Mouse (Mus musculus): ENCODE results near the gene Daam1. TPM values are rescaled to one million over a fixed set of nuclear protein-coding genes. Genes with fewer than 3 reads are reported as not detected.

Gene Daam1
- polyA plus RNA-seq, 1 experiment from 2014 or later: 11.0 TPM

DNA sequence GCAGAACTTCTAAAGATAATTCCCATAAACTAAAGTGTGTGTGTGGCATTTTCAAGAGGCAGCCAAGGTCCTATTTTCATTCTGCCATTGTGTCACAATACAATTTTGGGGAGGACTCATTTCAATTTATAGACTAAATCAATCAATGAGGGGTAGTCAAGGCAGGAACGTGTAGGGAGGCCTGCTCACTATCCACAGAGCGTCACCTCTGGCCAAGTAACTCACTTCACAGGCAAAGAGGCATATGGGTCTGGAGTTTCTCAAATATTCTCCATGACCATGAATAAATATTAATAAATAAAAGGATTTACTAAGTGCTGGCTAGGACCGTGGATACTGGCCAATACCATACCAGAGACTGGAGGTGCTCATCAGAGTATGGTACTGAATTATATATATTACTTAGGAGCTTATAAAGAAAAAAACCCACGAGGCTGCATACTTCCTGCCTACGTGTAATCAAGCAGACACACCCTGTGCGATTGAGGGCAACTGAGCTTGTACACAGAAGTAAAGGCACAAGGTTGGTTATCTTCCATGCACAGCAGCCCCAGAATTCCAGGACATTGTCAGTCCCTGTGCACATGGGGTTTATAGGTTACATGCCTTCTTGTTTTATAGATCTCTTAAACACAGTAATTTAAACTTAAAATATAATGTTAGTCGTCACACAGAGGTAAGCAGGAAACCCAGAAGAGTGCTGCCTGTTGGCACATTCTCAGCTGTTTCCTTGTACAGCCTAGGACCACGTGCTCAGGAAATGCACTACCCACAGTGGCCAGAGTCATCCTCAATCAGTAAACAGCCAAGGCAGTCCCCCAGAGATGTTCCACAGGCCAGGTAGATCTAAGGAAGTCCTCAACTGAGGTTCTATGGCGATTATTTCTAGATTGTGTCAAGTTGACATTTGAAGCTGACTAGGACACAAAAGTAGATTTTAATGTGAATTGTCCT is 101.8 kb downstream of the Daam1 start:
- 47% methylated on average over 9 of the region's 9 CpGs for WGBS
- no peaks in the 10 kb centered on the region for H3K36me3 ChIP-seq (ENCODE audit: insufficient read depth, low read length)
- peak; percentile 39 for DNase-seq (ENCODE audit: low spot score)

DNA sequence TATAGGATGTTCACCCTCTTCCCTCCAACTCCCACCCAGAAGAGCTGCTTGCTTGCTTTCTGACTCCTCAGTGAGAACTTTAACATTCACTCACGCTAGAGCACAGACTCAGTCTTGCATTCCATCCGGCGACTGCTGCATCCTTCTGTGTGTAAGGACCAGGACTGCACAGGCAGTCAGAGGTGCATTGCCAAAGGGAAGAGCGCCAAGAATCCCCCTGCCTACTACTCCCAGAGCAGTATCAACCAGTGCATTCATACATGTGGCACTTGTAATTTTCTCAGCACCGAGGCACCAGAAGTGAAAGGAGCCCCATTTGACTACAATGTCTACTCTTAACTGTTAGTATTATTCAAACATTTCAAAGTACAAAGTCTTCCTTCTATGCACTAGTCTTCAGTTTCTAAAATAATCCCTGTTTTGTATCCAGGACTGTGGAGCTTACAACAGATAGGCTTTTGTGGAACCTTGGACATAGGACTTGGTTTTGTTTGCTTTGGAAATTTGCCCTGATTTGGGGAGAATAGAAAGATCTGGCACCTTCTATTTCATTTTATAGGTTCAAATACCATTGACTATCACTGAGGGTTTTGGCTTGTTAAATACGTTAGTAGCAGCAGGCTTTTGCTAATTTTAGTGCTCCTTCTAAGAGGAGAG is 103.2 kb downstream of the Daam1 start:
- Histone ChIP-seq H3K27me3 (replicated peaks; ENCODE audit: insufficient read depth, low read length) (no peaks in the 10 kb centered on the region), H3K4me1 (ENCODE audit: insufficient read depth, low read depth, low read length) (peaks cover 18% of the 10 kb centered on the region; the same call in 1 of the 2 replicates), H3K4me3 (ENCODE audit: low read depth, low read length) (no peak overlapping the region), H3K27ac (ENCODE audit: low read length) (peak overlapping the region; percentile 34; the same call in 1 of the 2 replicates), H3K4me2 (replicated peaks; ENCODE audit: low read depth, low read length) (no peak overlapping the region), H3K9ac (replicated peaks; ENCODE audit: low read depth) (no peak overlapping the region), H3K9me3 (ENCODE audit: low read length) (no peaks in the 10 kb centered on the region), H3K36me3 (ENCODE audit: insufficient read depth, low read length) (no peaks in the 10 kb centered on the region)
- ATAC-seq (no peak), DNase-seq (ENCODE audit: low spot score) (no peak)
- TF ChIP-seq CTCF (IDR thresholded peaks at IDR 0.05) (no peak), EP300 (IDR thresholded peaks at IDR 0.05) (no peak)
- WGBS: 45% methylated on average over 6 of the region's 6 CpGs

More for the DNA sequence above, 101.8 kb downstream of the Daam1 start:
- Histone ChIP-seq H3K27ac (ENCODE audit: low read length) (no peak overlapping the region), H3K4me3 (ENCODE audit: low read depth, low read length) (no peak overlapping the region), H3K27me3 (replicated peaks; ENCODE audit: insufficient read depth, low read length) (no peaks in the 10 kb centered on the region), H3K4me2 (replicated peaks; ENCODE audit: low read depth, low read length) (no peak overlapping the region), H3K4me1 (ENCODE audit: insufficient read depth, low read depth, low read length) (peaks cover 15% of the 10 kb centered on the region; the same call in 1 of the 2 replicates), H3K9me3 (ENCODE audit: low read length) (no peaks in the 10 kb centered on the region), H3K9ac (replicated peaks; ENCODE audit: low read depth) (no peak overlapping the region)
- no peak for TF ChIP-seq EP300 (IDR thresholded peaks at IDR 0.05)
- TF ChIP-seq CTCF (IDR thresholded peaks at IDR 0.05): peak; percentile 22
- ATAC-seq: peak; percentile 21; the same call in 1 of the 2 replicates

DNA sequence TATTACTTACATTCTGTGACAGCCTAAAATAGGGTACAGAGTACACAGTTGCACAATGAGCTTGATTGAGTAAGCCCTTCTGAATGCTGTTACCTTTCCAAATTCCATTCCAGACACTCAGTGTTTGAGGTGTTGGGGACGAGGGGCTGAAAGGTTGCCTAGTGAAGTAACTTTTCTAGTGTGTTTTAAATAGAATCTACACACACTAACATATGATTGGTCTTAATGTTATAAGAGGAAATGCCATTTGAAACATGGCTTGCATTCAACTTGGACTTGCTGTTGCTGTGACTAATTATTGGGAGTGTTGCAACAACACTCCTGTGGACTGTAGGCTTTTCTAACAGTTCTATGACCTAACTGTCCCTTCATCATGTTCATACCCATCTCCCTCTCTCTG is 105.8 kb downstream of the Daam1 start:
- H3K27me3 ChIP-seq (replicated peaks; ENCODE audit: insufficient read depth, low read length): no peaks in the 10 kb centered on the region
- H3K27ac ChIP-seq (ENCODE audit: low read length): peak overlapping the region; percentile 60; the same call in 1 of the 2 replicates
- no peak overlapping the region for H3K9ac ChIP-seq (replicated peaks; ENCODE audit: low read depth)
- no peak overlapping the region for H3K4me2 ChIP-seq (replicated peaks; ENCODE audit: low read depth, low read length)
- no peaks in the 10 kb centered on the region for H3K36me3 ChIP-seq (ENCODE audit: insufficient read depth, low read length)
- 16% methylated on average over 1 of the region's 1 CpGs for WGBS
- peak; percentile 98 for TF ChIP-seq EP300 (IDR thresholded peaks at IDR 0.05)
- no peak for TF ChIP-seq CTCF (IDR thresholded peaks at IDR 0.05)
- peak; percentile 97 for DNase-seq (ENCODE audit: low spot score)
- peaks cover 18% of the 10 kb centered on the region; the same call in 1 of the 2 replicates for H3K4me1 ChIP-seq (ENCODE audit: insufficient read depth, low read depth, low read length)
- no peaks in the 10 kb centered on the region for H3K9me3 ChIP-seq (ENCODE audit: low read length)
- peak; percentile 94 for ATAC-seq
- H3K4me3 ChIP-seq (ENCODE audit: low read depth, low read length): no peak overlapping the region

DNA sequence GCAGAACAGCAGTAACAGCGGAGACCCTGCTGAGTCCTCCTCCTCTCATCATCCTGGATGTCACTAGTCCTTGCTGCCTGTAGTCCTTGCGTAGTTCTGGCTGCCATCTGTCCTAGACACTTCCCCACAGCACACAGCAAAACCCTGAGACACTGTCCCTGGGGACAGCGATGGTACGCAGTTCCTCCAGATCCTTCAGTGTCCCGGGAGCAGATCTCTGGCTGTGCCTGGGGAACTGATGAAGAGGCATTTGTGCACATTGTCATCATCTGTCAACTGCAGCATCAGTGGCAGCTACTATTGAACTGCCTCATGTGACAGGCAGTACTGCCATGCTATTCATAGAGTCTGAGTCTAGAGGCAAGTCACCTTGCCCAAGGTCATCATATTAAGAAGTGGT is 107.6 kb downstream of the Daam1 start:
- H3K9ac ChIP-seq (replicated peaks; ENCODE audit: low read depth): no peak overlapping the region
- no peak overlapping the region for H3K4me3 ChIP-seq (ENCODE audit: low read depth, low read length)
- peaks cover 12% of the 10 kb centered on the region; the same call in 1 of the 2 replicates for H3K4me1 ChIP-seq (ENCODE audit: insufficient read depth, low read depth, low read length)
- no peak overlapping the region for H3K27ac ChIP-seq (ENCODE audit: low read length)
- H3K36me3 ChIP-seq (ENCODE audit: insufficient read depth, low read length): no peaks in the 10 kb centered on the region
- WGBS: 84% methylated on average over 5 of the region's 5 CpGs
- no peak overlapping the region for H3K4me2 ChIP-seq (replicated peaks; ENCODE audit: low read depth, low read length)
- DNase-seq (ENCODE audit: low spot score) (no peak), ATAC-seq (no peak)
- no peaks in the 10 kb centered on the region for H3K9me3 ChIP-seq (ENCODE audit: low read length)
- H3K27me3 ChIP-seq (replicated peaks; ENCODE audit: insufficient read depth, low read length): no peaks in the 10 kb centered on the region
- TF ChIP-seq EP300 (IDR thresholded peaks at IDR 0.05): no peak
- no peak for TF ChIP-seq CTCF (IDR thresholded peaks at IDR 0.05)

DNA sequence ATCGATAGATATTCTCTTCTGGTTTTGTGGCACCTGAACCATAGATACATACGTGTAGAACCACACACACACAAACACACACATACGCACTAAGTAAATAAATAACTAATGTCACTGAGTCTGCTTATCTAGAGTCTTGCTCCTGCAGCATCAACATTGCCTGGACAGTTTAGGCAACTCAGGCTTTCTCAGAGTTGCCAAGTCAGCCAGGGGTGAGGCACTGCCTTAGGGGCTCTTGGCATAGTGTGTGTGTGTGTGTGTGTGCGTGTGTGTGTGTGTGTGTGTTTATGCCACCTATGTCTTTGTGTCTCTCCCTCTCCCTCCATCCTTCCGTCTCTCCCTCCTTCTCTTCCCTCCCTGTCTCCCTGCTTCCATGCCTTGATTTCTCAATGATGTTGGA is 110.4 kb downstream of the Daam1 start:
- Histone ChIP-seq H3K4me1 (ENCODE audit: insufficient read depth, low read depth, low read length) (peaks cover 8% of the 10 kb centered on the region; the same call in 1 of the 2 replicates), H3K27me3 (replicated peaks; ENCODE audit: insufficient read depth, low read length) (no peaks in the 10 kb centered on the region), H3K27ac (ENCODE audit: low read length) (no peak overlapping the region), H3K4me3 (ENCODE audit: low read depth, low read length) (no peak overlapping the region), H3K4me2 (replicated peaks; ENCODE audit: low read depth, low read length) (no peak overlapping the region), H3K9me3 (ENCODE audit: low read length) (no peaks in the 10 kb centered on the region), H3K9ac (replicated peaks; ENCODE audit: low read depth) (no peak overlapping the region), H3K36me3 (ENCODE audit: insufficient read depth, low read length) (peaks cover 12% of the 10 kb centered on the region; the same call in 1 of the 2 replicates)
- no peak for ATAC-seq
- TF ChIP-seq EP300 (IDR thresholded peaks at IDR 0.05) (no peak), CTCF (IDR thresholded peaks at IDR 0.05) (no peak)
- 84% methylated on average over 5 of the region's 5 CpGs for WGBS
- no peak for DNase-seq (ENCODE audit: low spot score)

DNA sequence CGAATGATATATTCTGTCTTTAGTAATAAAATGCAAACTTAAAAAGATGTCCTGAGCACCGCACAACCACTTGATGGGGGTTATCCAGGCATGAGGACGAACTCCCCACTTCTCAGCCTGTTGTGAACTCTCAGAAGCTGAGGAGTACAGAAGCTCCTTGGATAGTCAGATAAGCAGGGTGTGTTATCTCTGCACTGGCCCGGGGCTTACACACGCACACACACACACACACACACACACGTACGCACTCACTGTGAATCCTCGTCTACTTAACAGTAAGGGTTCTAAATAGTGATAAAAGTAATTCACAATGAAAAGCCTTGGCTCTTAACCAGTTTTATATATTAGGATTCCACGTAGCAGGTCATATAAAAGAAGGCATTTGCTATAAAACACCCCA is 112.2 kb downstream of the Daam1 start:
- WGBS: 86% methylated on average over 9 of the region's 9 CpGs
- H3K36me3 ChIP-seq (ENCODE audit: insufficient read depth, low read length): peaks cover 24% of the 10 kb centered on the region
- H3K4me2 ChIP-seq (replicated peaks; ENCODE audit: low read depth, low read length): no peak overlapping the region
- ATAC-seq: no peak
- no peak overlapping the region for H3K27ac ChIP-seq (ENCODE audit: low read length)
- peaks cover 3% of the 10 kb centered on the region; the same call in 1 of the 2 replicates for H3K4me1 ChIP-seq (ENCODE audit: insufficient read depth, low read depth, low read length)
- DNase-seq (ENCODE audit: low spot score): no peak
- H3K27me3 ChIP-seq (replicated peaks; ENCODE audit: insufficient read depth, low read length): no peaks in the 10 kb centered on the region
- no peaks in the 10 kb centered on the region for H3K9me3 ChIP-seq (ENCODE audit: low read length)
- no peak overlapping the region for H3K4me3 ChIP-seq (ENCODE audit: low read depth, low read length)
- H3K9ac ChIP-seq (replicated peaks; ENCODE audit: low read depth): no peak overlapping the region
- TF ChIP-seq EP300 (IDR thresholded peaks at IDR 0.05) (no peak), CTCF (IDR thresholded peaks at IDR 0.05) (no peak)

Measured in lung, postnatal 0 days (tissue).